Mouse (Mus musculus): ENCODE data around the gene Ap1m1.

The Ap1m1 gene

GRCm38 (mm10) chr8:72295679-72296078 lies 55.9 kb downstream of the Ap1m1 start:
- DNase-seq, result peak; percentile 46 to 58

- DNase-seq, result no peak
These were observed 56.7 kb downstream of the Ap1m1 start for GRCm38 (mm10) chr8:72296561-72296960.

- no peak for DNase-seq
These were observed 59.1 kb downstream of the Ap1m1 start for GRCm38 (mm10) chr8:72298928-72299327.

- no peak for DNase-seq
These were observed 61.0 kb downstream of the Ap1m1 start for GRCm38 (mm10) chr8:72300654-72301400.

- DNase-seq, result no peak
These were observed 61.7 kb downstream of the Ap1m1 start for GRCm38 (mm10) chr8:72301497-72301896.

GRCm38 (mm10) chr8:72302986-72303612 lies 63.3 kb downstream of the Ap1m1 start:
- DNase-seq, result no peak

- peak in 1 of 2 experiments; percentile 36 for DNase-seq
These were observed 63.8 kb downstream of the Ap1m1 start for GRCm38 (mm10) chr8:72303633-72304032.

GRCm38 (mm10) chr8:72305210-72305905 lies 65.5 kb downstream of the Ap1m1 start, which contains the start of gene Gm10282:
TSS of gene Gm10282 (minus strand) at chr8:72305260.
- DNase-seq, result no peak

GRCm38 (mm10) chr8:72306913-72307312 lies 67.1 kb downstream of the Ap1m1 start:
- no peak for DNase-seq

Data from thymus, postnatal 36 days (tissue).